Mouse (Mus musculus) macrophage (primary cell): ENCODE measurements around the gene Prkcz. TPM values are rescaled to one million over a fixed set of nuclear protein-coding genes. Genes with fewer than 3 reads are reported as not detected.

ENCODE experiments used
- H3K27ac ChIP-seq: fragments of 350-480 bp; formaldehyde crosslinking; 2 replicates; pipeline ENCODE4 v1.9.0; 2021
- H3K36me3 ChIP-seq: fragments of 350-480 bp; formaldehyde crosslinking; 2 replicates; pipeline ENCODE4 v1.9.0; 2021; ENCODE audit errors: inconsistent target
- H3K4me3 ChIP-seq: fragments of 350-480 bp; formaldehyde crosslinking; 2 replicates; pipeline ENCODE4 v1.9.0; 2021; ENCODE audit errors: inconsistent target
- H3K79me2 ChIP-seq: fragments of 350-480 bp; formaldehyde crosslinking; 2 replicates; pipeline ENCODE4 v1.9.0; 2021; ENCODE audit errors: inconsistent target
- WGBS: methylation state at CpG from one replicate; pipeline ENCODE4 v1.1.7; 2026; ENCODE audit warnings: inconsistent platforms; ENCODE audit not compliant: missing documents; 5-methylcytosine and 5-hydroxymethylcytosine counted together
- polyA plus RNA-seq: library from polyadenylated mRNA; stranded (reverse); fragments of 250-400 nt; gene quantifications from 3 replicates; pipeline ENCODE4 v1.2.4, GENCODE M21; 2018; ENCODE audit warnings: inconsistent platforms

Gene Prkcz
- polyA plus RNA-seq, 1 experiment from 2014 or later: not detected

DNA sequence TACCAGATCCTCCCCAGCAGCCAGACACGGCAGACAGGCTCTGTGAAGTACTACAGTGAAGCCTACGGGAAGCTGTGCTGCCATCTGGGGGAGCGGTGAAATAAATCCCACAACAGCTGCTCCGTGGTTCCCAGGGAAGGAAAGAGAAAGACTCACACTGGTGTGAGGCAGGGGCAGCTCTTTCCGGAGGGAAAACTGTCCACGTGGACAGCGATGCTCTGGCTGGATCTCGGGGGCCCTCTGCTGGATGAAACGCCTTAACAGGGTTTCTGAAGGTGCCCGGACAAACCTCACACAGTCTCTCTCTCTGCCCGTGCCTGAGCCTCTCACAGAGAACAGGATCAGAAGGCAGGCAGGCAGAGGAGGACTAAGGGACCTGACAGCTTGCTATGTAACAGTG is 53.1 kb downstream of the Prkcz start:
- H3K36me3 ChIP-seq: no peaks in the 10 kb centered on the region
- no peaks in the 10 kb centered on the region for H3K79me2 ChIP-seq
- no peak overlapping the region for H3K27ac ChIP-seq
- WGBS: 4% methylated on average over 9 of the region's 11 CpGs
- no peak overlapping the region for H3K4me3 ChIP-seq

DNA sequence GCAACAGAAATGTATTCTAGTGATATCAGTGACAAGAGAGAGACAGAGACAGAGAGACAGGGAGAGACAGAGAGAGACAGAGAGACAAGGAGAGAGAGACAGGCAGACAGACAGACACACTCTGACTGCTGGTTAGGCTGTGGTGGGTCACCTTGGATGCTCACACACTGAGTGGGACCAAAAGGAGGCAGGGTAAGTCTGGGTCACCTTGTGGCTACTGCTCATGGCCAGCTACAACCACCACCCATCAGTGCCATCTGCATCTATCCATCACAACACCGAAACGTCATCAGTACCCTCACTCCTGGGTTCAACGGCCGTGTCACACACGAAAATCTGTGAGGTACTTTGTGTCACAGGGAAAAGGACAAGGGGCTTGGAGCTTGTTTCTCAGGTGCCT is 53.6 kb downstream of the Prkcz start:
- WGBS: 39% methylated on average over 5 of the region's 5 CpGs
- Histone ChIP-seq H3K27ac (no peak overlapping the region), H3K36me3 (no peaks in the 10 kb centered on the region), H3K4me3 (no peak overlapping the region), H3K79me2 (no peaks in the 10 kb centered on the region)

GRCm38 (mm10) chr4:155306356-155307242 is 54.6 kb downstream of the Prkcz start:
- Histone ChIP-seq H3K27ac (no peak overlapping the region), H3K79me2 (no peaks in the 10 kb centered on the region), H3K4me3 (no peak overlapping the region), H3K36me3 (no peaks in the 10 kb centered on the region)
- WGBS: 43% methylated on average over 23 of the region's 24 CpGs

- 84% methylated on average over 8 of the region's 8 CpGs for WGBS
These were observed 55.6 kb downstream of the Prkcz start for GRCm38 (mm10) chr4:155305531-155306031.

GRCm38 (mm10) chr4:155304508-155305096 is 56.6 kb downstream of the Prkcz start:
- 66% methylated on average over 7 of the region's 7 CpGs for WGBS
- H3K79me2 ChIP-seq: no peaks in the 10 kb centered on the region
- no peaks in the 10 kb centered on the region for H3K36me3 ChIP-seq
- no peak overlapping the region for H3K4me3 ChIP-seq
- H3K27ac ChIP-seq: no peak overlapping the region

More at GRCm38 (mm10) chr4:155305531-155306031, 55.6 kb downstream of the Prkcz start:
- Histone ChIP-seq H3K27ac (no peak overlapping the region), H3K4me3 (no peak overlapping the region), H3K79me2 (no peaks in the 10 kb centered on the region), H3K36me3 (no peaks in the 10 kb centered on the region)

DNA sequence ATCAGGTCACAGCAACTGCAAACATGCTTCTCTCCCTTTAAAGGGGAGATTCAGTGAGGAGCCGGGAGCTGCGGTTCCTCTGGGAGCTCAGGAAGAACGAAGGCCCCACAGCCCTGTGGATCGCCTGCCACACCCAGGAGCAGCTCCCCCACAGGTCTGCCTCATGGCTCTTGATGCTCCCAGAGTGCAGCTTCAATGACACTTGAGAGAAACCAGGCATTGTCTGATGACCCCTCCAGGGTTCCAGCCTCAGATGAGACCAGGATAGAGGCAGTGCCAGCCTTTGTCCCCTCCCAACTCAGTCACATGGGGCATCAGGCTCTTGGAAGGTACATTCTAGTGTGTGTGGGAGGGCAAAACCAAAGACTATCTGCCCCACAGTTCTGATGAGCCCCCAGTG is 59.2 kb downstream of the Prkcz start:
- Histone ChIP-seq H3K79me2 (no peaks in the 10 kb centered on the region), H3K4me3 (no peak overlapping the region), H3K27ac (no peak overlapping the region), H3K36me3 (no peaks in the 10 kb centered on the region)
- 78% methylated on average over 4 of the region's 4 CpGs for WGBS

GRCm38 (mm10) chr4:155301098-155301447 is 60.1 kb downstream of the Prkcz start:
- no peaks in the 10 kb centered on the region for H3K36me3 ChIP-seq
- H3K4me3 ChIP-seq: no peak overlapping the region
- H3K27ac ChIP-seq: no peak overlapping the region
- 92% methylated on average over 7 of the region's 7 CpGs for WGBS
- H3K79me2 ChIP-seq: no peaks in the 10 kb centered on the region

- no peaks in the 10 kb centered on the region for H3K79me2 ChIP-seq
- H3K4me3 ChIP-seq: no peak overlapping the region
- WGBS: 70% methylated on average over 19 of the region's 21 CpGs
- no peaks in the 10 kb centered on the region for H3K36me3 ChIP-seq
- no peak overlapping the region for H3K27ac ChIP-seq
These were observed 60.6 kb downstream of the Prkcz start for GRCm38 (mm10) chr4:155300421-155301097.

- Histone ChIP-seq H3K36me3 (no peaks in the 10 kb centered on the region), H3K4me3 (no peak overlapping the region), H3K27ac (no peak overlapping the region), H3K79me2 (no peaks in the 10 kb centered on the region)
- 95% methylated on average over 4 of the region's 4 CpGs for WGBS
These were observed 62.3 kb downstream of the Prkcz start for GRCm38 (mm10) chr4:155298826-155299225.

- no peak overlapping the region for H3K27ac ChIP-seq
- 61% methylated on average over 2 of the region's 2 CpGs for WGBS
- H3K79me2 ChIP-seq: no peaks in the 10 kb centered on the region
- H3K4me3 ChIP-seq: no peak overlapping the region
- H3K36me3 ChIP-seq: no peaks in the 10 kb centered on the region
These were observed 64.1 kb downstream of the Prkcz start for GRCm38 (mm10) chr4:155297057-155297456.

- no peaks in the 10 kb centered on the region for H3K36me3 ChIP-seq
- WGBS: 51% methylated on average over 4 of the region's 4 CpGs
These were observed 65.2 kb downstream of the Prkcz start for GRCm38 (mm10) chr4:155295996-155296395.

DNA sequence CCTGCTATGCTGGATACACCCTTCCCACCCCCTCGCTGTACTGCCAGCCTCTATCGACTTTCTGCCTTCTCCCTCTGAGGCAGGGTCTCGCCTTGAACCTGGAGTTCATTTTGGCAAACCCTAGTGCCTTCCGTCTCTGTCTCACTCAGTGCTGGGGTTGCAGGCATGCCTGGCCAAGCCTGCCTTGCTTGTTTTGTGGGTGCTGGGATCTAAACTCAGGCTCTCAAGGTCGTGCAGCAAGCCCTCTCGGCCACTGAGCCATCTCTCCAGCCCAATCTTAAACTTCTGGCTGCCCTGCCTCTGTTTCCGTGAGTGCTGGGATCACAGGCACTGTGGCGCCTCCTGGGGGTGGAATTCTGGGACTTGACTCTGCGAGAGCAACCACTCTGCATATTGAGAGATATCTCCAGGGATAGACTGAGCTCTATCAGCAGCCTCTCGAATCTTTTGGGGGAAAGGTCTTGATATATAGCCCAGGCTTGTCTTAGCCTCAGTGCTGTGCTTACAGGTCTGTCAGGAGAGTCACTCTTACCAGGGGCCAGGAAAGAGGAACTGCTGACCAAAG is 66.1 kb downstream of the Prkcz start:
- H3K4me3 ChIP-seq: no peak overlapping the region
- WGBS: 84% methylated on average over 10 of the region's 10 CpGs
- no peaks in the 10 kb centered on the region for H3K79me2 ChIP-seq
- no peak overlapping the region for H3K27ac ChIP-seq
- H3K36me3 ChIP-seq: no peaks in the 10 kb centered on the region

More at GRCm38 (mm10) chr4:155295996-155296395, 65.2 kb downstream of the Prkcz start:
- Histone ChIP-seq H3K27ac (no peak overlapping the region), H3K79me2 (no peaks in the 10 kb centered on the region), H3K4me3 (no peak overlapping the region)

GRCm38 (mm10) chr4:155294381-155294780 is 66.8 kb downstream of the Prkcz start:
- no peak overlapping the region for H3K27ac ChIP-seq
- no peak overlapping the region for H3K4me3 ChIP-seq
- H3K36me3 ChIP-seq: no peaks in the 10 kb centered on the region
- no peaks in the 10 kb centered on the region for H3K79me2 ChIP-seq
- whole genome bisulfite sequencing: 86% methylated on average over 11 of the region's 14 CpGs

DNA sequence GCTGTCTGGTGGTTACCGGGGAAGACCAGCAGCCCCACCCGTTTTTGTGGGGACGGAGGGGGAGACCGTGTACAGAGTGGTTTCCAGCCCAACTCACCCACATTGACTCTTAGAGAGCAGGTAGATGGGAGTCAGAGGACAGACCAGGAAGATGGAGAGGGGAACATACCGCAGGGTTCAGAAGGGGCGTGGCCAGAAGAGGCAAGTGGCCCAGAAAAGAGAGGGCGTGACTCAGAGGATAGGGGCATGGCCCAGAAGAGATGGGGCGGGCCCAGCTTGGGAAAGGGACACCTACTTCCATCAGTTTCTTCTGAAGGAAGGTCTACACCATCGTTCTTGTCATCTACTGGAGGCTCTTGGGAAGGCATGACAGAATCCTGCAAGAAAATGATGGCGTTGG is 68.3 kb downstream of the Prkcz start:
- Histone ChIP-seq H3K36me3 (no peaks in the 10 kb centered on the region), H3K79me2 (no peaks in the 10 kb centered on the region), H3K4me3 (no peak overlapping the region), H3K27ac (no peak overlapping the region)
- WGBS: 78% methylated on average over 10 of the region's 10 CpGs
